Mouse (Mus musculus): ENCODE measurements around the gene Clpp.

The Clpp gene

DNA sequence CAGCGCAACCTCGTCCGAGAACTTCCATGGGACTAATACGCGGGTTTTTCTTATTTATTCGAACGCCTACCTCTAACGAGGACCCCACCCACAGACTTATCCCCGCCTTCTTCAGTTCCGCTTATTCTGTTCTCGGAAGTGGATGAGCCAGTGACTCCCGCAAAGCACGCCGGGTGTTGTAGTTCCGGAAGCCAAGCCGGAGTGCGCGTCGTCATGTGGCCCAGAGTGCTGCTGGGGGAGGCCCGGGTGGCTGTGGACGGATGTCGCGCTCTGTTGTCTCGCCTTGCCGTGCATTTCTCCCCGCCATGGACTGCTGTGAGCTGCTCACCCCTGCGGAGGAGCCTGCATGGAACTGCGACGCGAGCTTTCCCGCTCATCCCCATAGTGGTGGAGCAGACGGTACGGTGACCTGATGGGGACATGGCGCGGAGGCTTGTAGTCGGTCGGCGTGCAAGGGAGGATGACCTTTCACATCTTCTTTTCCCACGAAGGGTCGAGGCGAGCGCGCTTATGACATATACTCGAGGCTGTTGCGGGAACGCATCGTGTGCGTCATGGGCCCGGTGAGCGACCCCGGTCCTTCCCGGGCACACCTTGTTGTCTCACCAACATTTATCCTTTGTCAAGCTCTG lies at the start of gene Clpp:
Clpp (plus strand) TSS at position 191 of the 632 bp plus-strand sequence.
- DNase-seq = peak; percentile 96

DNA sequence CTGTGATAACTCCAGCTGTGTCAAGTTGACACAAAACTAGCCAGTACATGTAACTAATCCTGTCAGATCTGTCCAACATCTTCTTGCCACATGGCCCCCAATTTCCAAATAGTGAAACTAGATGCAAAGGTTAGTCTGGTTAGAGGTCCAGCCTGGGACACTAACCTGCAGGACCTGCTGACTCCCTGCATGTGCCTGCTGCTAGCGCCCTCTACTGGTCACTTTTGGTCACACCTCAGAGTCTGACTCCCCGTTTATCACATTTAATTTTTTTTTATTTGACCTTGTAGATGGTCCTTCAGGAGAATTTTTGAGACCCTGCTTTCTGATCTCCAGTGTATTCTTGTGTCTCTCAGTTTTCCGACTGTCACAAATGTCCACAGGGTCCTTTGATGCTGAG lies 39.2 kb upstream of the Clpp start:
- DNase-seq = peak in 1 of 2 experiments; percentile 75

DNA sequence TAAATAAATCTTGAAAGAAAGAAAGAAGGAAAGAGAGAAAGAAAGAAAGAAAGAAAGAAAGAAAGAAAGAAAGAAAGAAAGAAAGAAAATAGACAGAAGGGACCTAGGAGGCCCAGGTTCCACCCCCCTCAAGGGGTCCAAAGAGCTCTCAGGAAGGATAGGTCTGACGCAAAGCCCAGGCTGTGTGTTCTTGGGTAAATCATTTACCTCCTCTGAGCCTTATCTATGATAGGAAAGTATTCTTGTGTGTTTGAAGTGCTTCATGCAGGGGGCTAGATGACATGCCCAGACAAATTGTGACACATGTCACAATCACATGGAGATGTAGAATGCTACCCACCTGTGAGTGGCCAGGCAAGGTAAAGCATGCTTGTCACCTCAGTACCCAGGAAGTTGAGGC lies 37.5 kb upstream of the Clpp start:
- DNase-seq = no peak

DNA sequence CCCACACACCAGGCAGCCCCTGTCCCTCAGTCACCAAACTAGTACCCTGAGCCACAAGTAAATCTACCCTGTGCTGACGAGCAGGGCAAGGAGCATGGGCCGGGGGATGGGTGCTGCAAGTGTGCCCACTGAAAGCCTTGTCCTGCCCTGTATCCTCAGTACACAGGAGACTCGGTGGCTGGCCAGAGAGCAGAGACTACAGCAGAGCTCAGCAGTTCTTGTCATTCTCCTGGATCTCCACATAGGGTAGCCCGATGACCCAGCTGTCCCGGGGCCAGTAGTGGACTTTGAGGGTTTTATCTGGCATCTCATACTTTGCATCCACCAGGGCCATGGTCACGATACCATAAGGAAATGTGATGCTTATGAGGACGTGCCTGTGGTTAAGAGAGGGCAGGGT lies 35.2 kb upstream of the Clpp start:
- DNase-seq = no peak

DNA sequence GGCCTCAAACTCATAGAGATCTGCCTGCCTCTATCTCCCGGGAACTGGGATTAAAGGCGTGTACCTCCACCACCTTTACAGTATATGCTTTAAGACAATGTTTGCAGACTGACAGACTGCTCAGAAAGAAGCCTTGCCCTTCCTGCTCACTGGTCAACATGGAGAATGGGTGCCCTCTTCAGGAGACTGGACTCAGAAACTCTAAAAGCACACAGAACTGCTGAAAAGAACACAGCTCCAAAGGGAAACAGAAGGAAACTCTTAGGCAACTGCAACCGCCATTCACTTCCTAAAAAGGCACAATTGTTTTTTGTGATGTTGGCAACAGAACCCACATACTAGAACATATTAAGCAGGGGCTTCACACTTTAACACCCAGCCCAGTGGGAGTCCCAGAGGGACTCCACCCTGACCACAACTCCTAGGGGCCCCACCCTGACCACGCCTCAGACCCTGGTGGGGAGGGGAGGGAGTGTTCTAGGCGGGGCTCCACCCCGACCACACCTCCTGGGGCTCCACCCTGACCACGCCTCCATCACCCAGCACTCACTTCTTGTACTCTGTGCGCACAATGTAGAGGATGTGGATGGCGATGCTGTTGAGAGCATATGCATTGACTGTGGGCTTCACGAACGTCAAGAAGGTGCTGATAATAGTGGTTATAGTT lies 32.2 kb upstream of the Clpp start:
- DNase-seq = peak; percentile 55 to 65

DNA sequence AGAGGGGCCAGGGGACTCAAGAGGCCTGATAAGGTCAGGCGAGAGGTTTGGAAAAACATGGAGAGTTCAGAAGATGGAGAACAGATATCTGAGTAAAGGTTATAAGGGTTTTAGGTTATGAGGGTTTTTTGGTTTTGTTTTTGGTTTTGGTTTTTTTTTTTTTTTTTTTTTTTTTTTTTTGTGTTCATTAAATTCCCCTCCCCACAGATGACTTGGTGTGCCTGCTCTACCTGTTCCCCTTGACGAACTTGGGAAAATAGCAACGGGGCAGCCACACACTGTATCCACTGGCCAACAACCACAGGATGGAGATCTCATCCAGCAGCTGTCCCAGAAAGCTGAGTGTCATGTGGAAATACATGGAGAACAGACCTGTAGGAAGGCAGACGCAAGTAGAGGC lies 31.4 kb upstream of the Clpp start:
- DNase-seq = no peak

DNA sequence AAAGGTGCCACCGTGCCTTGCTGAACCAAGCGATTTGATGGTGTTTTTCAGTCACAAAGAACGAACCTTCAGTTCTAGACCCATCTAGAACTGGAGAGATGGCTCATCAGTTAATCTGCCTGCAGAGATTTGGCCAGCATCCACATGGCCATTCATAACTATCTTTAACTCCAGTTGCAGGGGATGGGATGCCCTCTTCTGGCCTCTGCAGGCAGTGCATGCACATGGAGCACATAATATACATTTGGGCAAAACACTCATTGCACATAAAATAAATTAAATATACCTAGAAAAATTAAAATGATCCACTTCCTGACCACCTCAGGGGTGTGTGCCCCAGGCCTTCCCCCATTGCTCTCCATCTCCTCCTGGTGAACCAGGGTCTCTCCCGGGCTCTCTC lies 28.2 kb upstream of the Clpp start:
- no peak for DNase-seq

DNA sequence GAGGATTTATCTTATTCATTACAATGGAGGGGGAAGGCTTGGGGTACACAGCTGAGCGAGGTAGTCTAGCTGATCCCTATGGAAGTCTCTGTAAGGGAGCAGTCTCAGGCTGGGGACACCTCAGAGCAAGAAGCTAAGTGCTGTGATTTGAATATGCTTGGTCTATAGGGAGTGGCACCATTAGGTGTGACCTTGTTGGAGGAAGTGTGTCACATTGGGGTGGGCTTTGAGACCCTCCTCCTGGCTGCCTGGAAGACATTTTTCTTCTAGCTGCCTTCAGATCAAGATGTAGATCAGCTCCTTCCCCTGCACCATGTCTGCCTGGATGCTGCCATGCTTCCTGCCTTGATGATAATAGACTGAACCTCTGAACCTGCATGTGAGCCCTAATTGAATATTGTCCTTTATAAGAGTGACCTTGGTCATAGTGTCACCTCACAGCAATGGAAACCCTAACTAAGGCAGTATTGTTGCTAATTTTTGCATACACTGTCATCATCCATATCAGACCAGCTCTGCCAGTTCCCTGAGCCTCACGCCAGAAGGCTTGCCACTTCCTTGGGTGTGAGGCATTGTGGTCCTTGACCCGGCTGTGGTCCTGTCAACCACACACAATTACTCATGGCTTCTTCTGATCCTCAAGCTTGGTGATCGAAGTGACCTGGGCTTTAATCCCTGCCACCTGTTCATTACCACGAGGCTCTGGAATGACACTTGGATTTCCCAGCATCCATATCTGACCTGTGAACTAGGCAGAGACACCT lies 27.3 kb upstream of the Clpp start:
- no peak for DNase-seq

DNA sequence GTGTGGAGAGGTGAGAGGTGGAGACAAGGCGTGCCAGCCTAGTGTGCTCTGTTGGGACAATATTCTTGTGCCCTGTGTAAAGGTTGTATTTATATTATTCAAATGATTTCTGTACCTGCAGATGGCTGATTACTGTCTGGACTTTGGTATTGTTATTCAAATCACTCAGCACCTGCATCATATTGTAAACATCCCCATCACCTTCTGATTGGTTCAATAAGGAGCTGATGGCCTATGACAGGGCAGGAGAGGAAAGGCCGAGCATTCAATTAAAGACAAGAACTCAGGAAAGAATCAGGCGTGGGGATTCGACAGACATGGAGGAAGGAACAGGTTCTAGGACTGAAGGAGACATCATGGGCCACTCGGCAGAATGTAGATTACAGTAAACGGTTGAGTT lies 26.5 kb upstream of the Clpp start:
- no peak for DNase-seq

DNA sequence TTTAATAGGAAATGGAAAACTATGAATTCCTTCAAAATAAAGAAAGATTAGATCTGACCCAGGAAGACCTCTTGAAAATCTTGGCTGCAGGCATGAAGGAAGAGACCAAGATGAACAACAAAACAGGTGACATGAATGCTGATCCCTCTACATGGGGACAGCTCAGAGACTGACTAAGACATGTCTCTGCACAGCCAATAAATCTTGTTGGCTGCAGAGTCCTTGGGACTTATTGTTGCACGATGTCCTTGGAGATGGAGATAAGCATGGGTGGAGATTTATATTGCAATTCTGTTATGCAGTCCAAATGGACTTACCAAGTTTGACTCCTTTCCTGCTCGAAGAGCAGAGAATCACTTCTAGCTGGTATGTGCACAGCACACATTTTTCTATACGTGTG lies 20.8 kb upstream of the Clpp start:
- no peak for DNase-seq

DNA sequence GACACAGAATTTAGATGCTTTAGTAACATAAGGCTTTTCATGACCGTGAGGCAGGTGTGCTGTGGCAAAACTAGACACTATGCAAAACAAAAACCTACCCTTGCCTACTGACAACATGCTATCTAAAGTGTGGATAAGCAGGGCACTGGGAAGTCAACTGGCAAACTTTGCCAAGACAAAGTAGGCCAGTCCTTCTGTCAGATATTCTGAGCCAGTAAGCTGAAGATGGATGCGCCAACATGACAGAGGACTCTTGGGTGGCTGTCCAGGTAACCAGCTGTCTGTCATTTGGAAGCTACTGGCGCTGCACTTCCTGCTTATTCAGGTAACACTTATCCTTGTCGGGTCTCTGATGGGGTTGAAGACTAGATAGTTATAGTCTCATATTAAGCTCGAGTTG lies 20.0 kb upstream of the Clpp start:
- no peak for DNase-seq

DNA sequence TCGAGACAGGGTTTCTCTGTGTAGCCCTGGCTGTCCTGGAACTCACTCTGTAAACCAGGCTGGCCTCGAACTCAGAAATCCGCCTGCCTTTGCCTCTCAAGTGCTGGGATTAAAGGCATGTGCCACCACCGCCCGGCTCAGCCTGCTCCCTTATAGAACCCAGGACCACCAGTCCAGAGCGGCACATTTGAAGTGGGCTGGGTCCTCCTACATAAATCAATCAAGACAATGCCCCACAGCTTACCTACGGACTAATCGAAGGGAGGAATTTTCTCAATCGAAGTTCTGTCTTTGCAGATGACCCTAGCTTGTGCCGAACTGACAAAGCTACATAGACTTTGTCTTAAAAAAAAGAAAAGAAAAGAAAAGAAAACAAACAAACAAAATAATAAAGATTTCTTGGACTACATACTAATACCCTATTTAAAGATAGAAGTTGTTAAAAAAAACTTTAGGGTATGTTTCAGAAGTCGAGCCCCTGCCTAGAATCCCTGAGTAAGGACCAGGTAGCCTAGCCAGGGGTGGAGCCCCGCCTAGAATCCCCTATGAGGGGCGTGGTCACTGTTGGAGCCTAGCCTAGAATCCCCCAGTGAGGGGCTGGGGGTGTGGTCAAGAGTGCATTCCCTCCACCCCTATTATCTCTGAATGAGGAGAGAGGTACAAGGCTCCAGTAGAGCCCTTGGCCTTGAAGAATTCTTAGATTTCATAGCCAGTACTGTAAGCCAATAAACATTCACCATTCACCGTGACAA lies 16.0 kb upstream of the Clpp start:
- DNase-seq = no peak

DNA sequence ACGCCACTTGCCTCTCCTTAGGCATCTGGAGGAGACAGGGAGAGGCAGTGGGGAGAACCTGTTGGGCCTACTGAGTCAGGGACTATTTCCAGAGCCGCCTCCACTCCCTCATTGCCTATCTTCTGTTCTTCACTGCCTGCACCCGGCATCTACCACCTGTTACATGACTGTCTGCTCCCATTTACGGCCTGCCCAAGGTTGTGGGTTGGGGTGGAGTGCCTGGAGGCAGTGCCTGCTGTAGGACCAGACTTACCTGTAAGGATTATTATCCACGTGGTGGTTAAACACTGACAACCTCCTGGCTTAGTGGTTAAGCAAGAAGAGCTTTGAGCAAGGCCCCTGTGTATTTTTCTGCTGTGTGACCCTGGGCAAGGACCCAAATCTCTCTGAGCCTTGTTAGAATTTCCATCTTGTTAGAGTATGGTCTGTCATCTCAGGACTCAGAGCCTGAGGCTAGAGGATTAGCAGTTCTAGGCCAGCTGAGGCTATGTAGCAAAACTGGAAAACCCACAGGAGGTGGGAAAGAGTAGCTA lies 15.3 kb upstream of the Clpp start:
- DNase-seq = no peak

DNA sequence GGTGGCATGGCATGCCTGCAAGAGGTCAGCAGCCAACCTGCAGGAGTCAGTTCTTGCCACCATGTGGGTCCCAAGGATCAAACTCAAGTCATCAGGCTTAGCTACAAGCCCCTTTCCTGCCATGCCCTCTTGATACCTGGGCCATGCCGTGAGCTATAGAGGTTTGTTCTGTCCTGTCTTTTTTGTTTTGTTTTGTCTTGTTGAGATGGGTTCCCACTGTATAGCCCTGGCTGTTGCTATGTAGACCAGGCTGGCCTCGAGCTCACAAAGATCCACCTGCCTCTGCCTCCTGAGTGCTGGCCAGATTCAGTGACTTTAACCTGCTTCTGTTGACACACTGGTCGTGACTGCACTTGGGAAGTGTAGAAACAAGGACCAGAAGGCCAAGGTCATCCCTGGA lies 14.7 kb upstream of the Clpp start:
- no peak for DNase-seq

DNA sequence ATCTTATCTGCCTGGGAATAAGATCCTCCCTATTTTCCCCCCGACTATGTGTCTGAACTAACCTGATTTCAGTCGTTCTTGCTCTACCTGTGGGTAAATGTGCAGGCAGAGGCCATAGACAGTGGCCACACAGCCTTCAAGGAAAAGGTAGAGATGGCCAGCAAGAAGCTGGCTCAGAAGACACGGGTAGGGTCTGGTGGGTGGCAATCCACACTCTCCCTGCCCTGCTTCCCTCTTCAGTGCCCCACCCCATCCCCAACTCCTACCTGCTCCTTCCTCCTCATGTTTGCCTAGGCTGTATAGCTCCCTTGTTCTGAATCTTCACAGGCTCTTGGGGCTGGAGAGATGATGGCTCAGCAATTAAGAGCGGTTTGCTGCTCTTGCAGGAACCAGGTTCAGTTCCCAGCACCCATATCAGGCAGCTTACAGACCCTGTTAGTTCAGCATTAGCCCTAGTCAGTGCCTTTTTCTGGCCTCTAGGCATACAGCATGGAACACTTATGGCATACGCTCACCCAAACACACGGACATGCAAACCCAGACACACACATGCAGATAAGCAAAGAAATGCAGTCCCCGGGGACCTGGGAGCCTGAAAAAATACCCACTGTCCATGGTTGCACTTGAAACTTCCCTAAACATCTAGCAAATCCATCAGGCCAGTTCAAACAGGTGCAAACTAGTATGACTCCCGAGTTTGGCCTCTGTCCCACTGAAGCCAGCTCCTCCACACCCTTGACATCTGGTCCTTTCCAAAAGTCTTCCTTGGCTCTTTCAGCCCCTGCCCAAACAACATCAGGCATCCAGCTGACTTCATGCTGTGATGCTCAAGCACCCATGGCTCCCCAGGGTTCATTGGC lies 13.3 kb upstream of the Clpp start:
- DNase-seq = peak in 1 of 2 experiments; percentile 3

DNA sequence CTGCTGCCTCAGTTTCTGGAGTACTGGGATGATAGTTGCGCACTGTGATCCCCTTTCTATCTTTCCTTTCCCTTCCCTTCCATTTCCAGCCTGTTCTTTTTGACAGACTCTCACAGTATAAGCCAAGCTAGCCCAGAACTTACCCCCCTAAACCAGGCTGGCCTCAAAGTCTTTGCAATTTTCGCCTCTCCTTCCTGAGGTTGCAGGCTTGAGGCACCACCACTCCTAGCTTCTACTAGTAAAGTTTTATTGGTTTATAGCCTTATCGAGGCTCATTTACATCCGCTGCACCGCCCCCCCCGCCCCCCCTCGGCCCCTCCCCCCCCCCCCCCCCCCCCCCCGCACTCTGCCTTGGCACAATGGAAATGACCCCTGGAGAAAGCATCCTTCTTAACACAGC lies 10.6 kb upstream of the Clpp start:
- DNase-seq = no peak

DNA sequence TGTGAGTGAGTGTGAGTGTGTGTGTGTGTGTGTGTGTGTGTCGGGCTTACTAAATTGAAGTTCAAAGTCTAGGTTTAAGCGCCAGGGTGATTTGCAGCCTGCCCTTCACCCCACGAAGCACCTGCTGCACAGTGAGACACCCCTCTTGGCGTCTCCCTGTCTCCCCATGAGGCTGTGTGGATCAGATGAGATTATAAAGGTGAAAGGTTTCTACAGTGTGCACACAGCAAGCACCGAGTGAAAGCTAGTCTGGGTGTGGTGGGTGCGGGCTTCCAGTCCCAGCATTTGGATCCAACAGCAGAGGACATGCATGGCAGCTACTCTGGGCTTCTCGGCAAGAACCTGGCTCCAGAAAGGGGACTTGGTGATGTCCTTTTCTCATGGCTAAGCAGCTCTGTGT lies 9.1 kb upstream of the Clpp start:
- DNase-seq = no peak

DNA sequence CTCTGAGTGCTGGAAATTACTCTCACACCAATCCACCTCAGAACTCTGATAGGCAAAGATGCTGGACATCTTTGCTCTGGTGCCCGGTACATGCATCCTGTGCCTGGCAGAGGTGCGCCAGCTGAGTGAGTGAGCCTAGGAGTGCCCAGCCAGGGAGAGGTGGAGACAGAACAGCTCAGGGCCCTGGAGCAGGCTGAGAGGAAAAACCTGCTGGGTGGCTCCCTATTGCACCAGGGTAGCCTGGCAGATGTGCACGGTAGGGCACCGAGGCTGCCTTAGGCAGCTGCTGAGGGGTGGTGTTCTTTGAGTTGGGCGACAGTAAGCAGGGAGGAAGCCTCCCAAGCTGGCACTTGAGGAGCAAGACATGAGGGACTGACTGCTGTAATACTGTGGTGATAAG lies 8.1 kb upstream of the Clpp start, which contains the start of gene Acer1:
Acer1 (minus strand) TSS at position 114 of the 400 bp plus-strand sequence.
- no peak for DNase-seq

DNA sequence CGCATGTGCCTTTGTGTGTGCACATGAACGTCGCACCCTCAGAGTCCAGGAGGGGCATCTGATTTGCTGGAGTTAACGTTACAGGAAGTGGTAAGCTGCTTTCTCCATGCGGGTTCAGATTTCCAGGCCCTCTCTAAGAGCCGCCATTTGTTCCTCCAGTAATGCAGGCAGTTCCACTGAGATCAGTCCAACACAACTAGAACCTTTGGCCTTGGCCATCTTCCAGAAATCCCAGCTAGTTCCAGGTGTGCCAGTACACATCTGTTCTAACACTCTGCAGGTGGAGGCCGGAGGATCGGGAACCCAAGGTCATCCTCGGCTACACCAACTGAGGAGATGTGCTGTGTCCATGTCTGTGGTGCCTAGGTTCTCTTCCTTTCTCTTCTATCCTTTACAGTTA lies 5.2 kb upstream of the Clpp start:
- peak in 1 of 2 experiments; percentile 17 for DNase-seq

DNA sequence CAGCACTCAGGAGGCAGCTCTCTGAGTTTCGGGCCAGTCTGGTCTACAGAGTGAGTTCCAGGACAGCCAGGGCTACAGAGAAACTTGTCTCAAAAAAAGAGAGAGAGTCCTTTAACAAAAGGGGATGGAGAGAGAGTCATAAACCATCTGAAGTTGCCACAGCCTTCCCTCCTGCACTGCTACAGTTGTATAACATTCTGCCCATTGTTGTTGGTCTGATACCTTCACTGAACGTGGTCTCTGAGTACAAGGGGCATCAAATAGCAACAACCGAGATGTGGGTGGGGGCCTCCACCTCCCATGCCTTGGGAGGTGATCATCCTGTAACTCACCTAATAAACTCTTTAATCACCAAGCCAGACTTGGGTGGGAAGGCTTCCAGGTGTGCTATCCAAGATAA lies 4.4 kb upstream of the Clpp start:
- peak in 1 of 2 experiments; percentile 4 for DNase-seq

DNA sequence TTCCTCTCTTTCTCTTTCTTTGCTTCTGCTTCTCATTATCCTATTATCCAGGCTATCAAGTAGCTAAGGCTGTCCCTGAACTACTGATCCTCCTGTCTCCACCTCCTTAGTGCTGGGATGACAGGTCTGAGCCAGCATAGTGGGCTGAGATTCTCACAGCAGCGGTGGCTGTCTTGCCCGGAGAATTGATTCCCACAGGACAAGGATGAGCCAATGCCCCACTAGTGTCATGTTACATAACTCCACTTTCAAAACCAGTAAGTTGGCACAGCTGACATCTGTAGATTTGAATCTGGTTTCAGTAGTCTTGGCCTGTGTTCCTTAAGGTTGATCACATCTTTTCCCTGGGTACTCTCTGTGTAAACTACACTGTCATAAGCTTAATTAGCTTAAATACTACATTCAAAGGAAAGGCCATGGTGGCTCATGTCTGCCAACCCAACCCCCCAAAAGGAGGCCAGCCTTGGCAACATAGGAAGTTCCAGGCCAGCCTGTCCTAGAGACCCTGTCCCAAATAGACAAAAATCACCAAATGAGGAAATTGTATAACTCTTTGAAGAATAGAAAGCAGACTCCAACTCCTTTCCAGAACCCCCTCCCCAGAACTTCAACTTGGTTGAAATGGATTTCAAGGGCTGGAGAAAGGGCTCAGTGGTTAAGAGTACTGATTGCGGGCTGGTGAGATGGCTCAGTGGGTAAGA lies 3.9 kb upstream of the Clpp start:
- peak in 1 of 2 experiments; percentile 5 for DNase-seq

Data from lung, postnatal 4 days (tissue).